ENCODE assay signal across 8 mouse cellular contexts in the genomic region with DNA sequence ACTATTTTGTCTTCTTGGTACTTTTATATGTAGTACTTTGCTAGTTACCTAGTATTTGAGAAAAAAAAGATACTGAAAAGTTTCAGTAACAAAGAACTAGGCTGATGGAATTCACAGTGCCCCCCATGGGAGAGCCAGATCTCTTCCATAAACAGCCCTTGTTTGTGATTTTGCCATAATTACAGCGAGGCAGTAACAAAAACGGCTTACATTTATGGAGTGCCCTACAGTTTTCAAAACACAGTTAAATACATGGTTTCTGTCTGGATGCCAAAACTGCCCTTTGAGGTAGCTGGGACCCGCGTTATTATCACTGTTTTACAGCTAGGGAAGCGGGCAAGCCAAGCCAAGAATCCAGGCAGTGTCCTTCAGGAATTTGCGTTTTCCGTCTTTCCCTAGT. TPM values are rescaled to one million over a fixed set of nuclear protein-coding genes. Genes with fewer than 3 reads are reported as not detected.
DNase-seq lines count a peak whose midpoint lies in the region; ATAC-seq lines count a peak whose summit lies in the region.

No protein-coding gene starts in this region.

- no peaks in the 10 kb centered on the region for H3K27me3 ChIP-seq in heart, embryonic 11.5 days (ENCODE audit: control insufficient read depth, insufficient read depth, low read length)
- H3K27me3 ChIP-seq in midbrain, embryonic 15.5 days (replicated peaks), result no peaks in the 10 kb centered on the region

- no peaks in the 10 kb centered on the region for H3K9me3 ChIP-seq in heart, embryonic 11.5 days (replicated peaks; ENCODE audit: control insufficient read depth, low read length)
- no peaks in the 10 kb centered on the region for H3K9me3 ChIP-seq in midbrain, embryonic 15.5 days

- ATAC-seq in heart, embryonic 11.5 days (replicated peaks; ENCODE audit: insufficient number of reproducible peaks, low FRiP score, low TSS enrichment), result no peak
- ATAC-seq in midbrain, embryonic 15.5 days (replicated peaks), result no peak

- peak overlapping the region; percentile 64; the same call in 1 of the 2 replicates for H3K27ac ChIP-seq in heart, embryonic 11.5 days (ENCODE audit: low read depth, low read length)
- peak overlapping the region; percentile 93 for H3K27ac ChIP-seq in midbrain, embryonic 15.5 days

- no peaks in the 10 kb centered on the region for H3K36me3 ChIP-seq in heart, embryonic 11.5 days (ENCODE audit: control insufficient read depth, insufficient read depth, low read length)
- H3K36me3 ChIP-seq in midbrain, embryonic 15.5 days (replicated peaks), result no peaks in the 10 kb centered on the region

- H3K4me3 ChIP-seq in heart, embryonic 11.5 days (ENCODE audit: low read depth, low read length), result peak overlapping the region; percentile 93
- peak overlapping the region; percentile 88 for H3K4me3 ChIP-seq in midbrain, embryonic 15.5 days

- WGBS in heart, embryonic 11.5 days (ENCODE audit: insufficient replicate concordance), result 31% methylated on average over 7 of the region's 7 CpGs
- 35% methylated on average over 7 of the region's 7 CpGs for WGBS in midbrain, embryonic 15.5 days

- peak overlapping the region; percentile 71 for H3K9ac ChIP-seq in heart, embryonic 11.5 days (ENCODE audit: low read depth, low read length)
- H3K9ac ChIP-seq in midbrain, embryonic 15.5 days, result peak overlapping the region; percentile 81

- DNase-seq in cerebellum, postnatal 10 days, result peak; percentile 30 to 45
- DNase-seq in cerebellum, adult 9-10 months, result no peak
- DNase-seq in NIH3T3 (ENCODE audit: low read depth), result peak; percentile 51
- peak; percentile 29 for DNase-seq in kidney, postnatal 14 days
- no peak for DNase-seq in thymus, postnatal 25 days
- DNase-seq in ovary, postnatal 14 days (ENCODE audit: low spot score), result no peak

- H3K4me1 ChIP-seq in heart, embryonic 11.5 days (ENCODE audit: control insufficient read depth, insufficient read depth, low read length), result peaks cover 10% of the 10 kb centered on the region; the same call in 1 of the 2 replicates
- peaks cover 23% of the 10 kb centered on the region for H3K4me1 ChIP-seq in midbrain, embryonic 15.5 days

- H3K4me2 ChIP-seq in heart, embryonic 11.5 days, result peak overlapping the region; percentile 69
- H3K4me2 ChIP-seq in midbrain, embryonic 15.5 days, result peak overlapping the region; percentile 66

RNA-seq across cellular contexts. Expression of gene Btbd7, which starts 0.6 kb away (rescaled TPM):
- 14.3 and 15.1 TPM in 2 replicates for polyA plus RNA-seq in heart, embryonic 11.5 days (2014; fragmentation: Nextera tagmentation; extraction: Ambion mirVana)
- polyA plus RNA-seq in midbrain, embryonic 15.5 days (2015; fragmentation: Nextera tagmentation; extraction: Ambion mirVana), result 14.0 and 14.3 TPM in 2 replicates

RNA-seq across cellular contexts. Expression of gene Cox8c, which starts 20.2 kb away (rescaled TPM):
- polyA plus RNA-seq in heart, embryonic 11.5 days (2014; fragmentation: Nextera tagmentation; extraction: Ambion mirVana), result not detected in 2 replicates
- not detected in 2 replicates for polyA plus RNA-seq in midbrain, embryonic 15.5 days (2015; fragmentation: Nextera tagmentation; extraction: Ambion mirVana)

Comparison
In these comparisons a context has a peak if more than half of its experiments do, and no peak if none do; other contexts are left out.
1. DNase-seq: peak in cerebellum, postnatal 10 days (2 of 2), NIH3T3 (single experiment) and kidney, postnatal 14 days (single experiment); none in cerebellum, adult 9-10 months (single experiment), thymus, postnatal 25 days (single experiment) and ovary, postnatal 14 days (single experiment).